Mouse (Mus musculus): ENCODE results near the gene Ddx31. TPM values are rescaled to one million over a fixed set of nuclear protein-coding genes. Genes with fewer than 3 reads are reported as not detected.

Ddx31 gene
- polyA plus RNA-seq, 1 experiment from 2014 or later: 7.6 TPM

DNA sequence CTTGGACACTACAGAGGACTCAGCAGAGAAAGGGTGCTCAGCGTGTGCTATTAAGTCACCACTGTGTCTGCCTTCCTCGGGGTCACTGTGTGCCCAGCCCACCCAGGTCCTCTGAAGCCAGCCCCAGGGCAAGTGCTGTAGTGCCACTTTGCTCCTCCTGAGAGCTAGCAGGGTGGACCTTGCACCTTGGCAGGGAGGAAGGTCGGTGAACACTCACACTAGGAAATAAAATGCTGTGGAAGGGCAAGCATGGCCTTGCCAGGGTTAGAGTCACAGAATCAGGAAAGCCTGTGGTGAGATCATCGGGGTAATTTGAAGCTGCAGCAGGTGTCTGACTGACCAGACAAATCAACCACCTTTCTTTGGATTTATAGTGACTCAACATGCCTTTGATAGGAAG lies 65.4 kb downstream of the Ddx31 start:
- no peak overlapping the region for H3K4me2 ChIP-seq (ENCODE audit: low read depth, low read length)
- H3K9me3 ChIP-seq (replicated peaks; ENCODE audit: control insufficient read depth, low read length): no peaks in the 10 kb centered on the region
- H3K27ac ChIP-seq (ENCODE audit: low read length): no peak overlapping the region
- ATAC-seq (replicated peaks; ENCODE audit: extremely low read depth, insufficient read depth, low FRiP score): no peak
- no peaks in the 10 kb centered on the region; the same call in none of the 2 replicates for H3K36me3 ChIP-seq (ENCODE audit: control insufficient read depth, insufficient read depth)
- WGBS: 77% methylated on average over 4 of the region's 4 CpGs
- H3K27me3 ChIP-seq (ENCODE audit: control insufficient read depth, insufficient read depth, low read length): peaks cover 42% of the 10 kb centered on the region
- H3K9ac ChIP-seq (ENCODE audit: low read length): no peak overlapping the region
- no peak overlapping the region for H3K4me3 ChIP-seq (ENCODE audit: low read length)
- peaks cover 12% of the 10 kb centered on the region for H3K4me1 ChIP-seq (ENCODE audit: control insufficient read depth, insufficient read depth, low read length)

DNA sequence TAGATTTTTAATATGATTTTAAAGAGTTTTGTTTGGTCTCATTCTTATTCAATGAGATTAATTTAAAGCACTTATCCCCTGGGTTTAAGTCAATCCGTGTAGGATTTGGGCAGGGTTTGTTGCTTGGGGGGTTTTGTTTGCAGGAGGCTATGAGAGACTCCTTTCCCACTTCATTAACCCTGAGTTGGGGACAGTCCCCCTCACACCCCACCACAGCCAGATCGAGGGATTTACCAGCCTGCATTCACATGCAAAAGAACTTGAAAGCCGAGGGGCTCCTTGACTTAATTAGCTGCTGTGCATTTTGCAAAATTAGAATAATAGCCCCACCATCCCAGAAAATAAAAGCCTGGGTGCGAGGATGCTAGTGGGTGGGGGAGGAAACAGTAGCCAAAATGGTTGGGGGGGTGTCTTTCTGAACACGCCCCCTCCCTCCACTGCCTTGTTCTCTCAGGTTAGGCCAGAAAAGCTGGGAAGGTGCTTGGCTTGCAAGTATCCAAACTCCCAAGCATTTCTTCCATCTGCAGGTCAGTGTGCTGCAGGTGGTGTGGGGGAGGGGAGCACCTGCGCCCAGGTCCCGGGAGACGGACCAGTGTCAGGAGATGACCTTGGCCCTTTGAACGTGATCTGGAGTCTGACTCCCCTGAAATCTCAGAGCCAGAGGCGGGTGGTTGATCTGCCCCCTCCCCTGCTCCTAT lies 67.6 kb downstream of the Ddx31 start:
- H3K27me3 ChIP-seq (ENCODE audit: control insufficient read depth, insufficient read depth, low read length): peaks cover 63% of the 10 kb centered on the region
- no peaks in the 10 kb centered on the region for H3K9me3 ChIP-seq (replicated peaks; ENCODE audit: control insufficient read depth, low read length)
- 15% methylated on average over 10 of the region's 10 CpGs for WGBS
- 0 out of 2 replicates have a peak overlapping the region, but pooled peaks have one; percentile 33 for H3K9ac ChIP-seq (ENCODE audit: low read length)
- ATAC-seq (replicated peaks; ENCODE audit: extremely low read depth, insufficient read depth, low FRiP score): no peak
- H3K4me3 ChIP-seq (ENCODE audit: low read length): peak overlapping the region; percentile 43
- peaks cover 12% of the 10 kb centered on the region for H3K4me1 ChIP-seq (ENCODE audit: control insufficient read depth, insufficient read depth, low read length)
- H3K36me3 ChIP-seq (ENCODE audit: control insufficient read depth, insufficient read depth): no peaks in the 10 kb centered on the region; the same call in none of the 2 replicates
- H3K4me2 ChIP-seq (ENCODE audit: low read depth, low read length): peak overlapping the region; percentile 70
- H3K27ac ChIP-seq (ENCODE audit: low read length): no peak overlapping the region

DNA sequence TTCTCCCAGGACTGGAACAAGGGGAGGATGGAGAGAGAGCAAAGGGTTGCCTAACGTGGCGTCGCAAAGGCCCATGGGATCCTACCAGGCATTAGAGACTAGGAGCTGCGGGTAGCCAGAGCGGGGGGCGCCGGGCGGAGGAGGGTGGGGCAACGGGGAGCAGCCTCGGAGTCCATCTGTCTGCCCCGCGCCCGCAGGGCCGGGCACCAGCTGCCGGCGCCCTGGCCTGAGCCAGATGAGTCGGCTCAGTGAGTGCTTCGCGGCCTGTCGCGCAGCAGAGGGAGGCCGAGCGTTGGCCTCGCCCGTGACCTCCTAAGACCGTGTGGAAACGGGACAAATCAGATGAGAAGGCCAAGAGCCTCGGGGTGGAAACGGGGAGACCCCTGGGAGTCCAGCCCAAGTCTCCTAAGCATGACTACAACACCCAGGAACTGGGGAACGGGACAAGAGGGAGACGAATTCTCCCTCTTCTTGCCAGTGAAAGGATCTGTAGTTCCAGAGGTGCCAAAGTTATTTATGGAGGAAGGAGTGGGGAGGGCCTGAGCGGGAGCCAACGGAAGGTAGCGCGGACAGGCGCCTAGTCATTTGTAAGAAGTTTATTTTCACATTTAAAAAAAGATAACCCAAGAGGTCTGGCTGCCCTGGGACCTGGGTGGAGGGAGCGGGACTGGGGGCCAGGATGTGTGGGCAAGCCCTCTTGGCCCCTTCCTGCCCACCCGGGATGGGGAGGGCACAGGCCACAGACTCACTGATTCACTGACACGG lies 68.4 kb downstream of the Ddx31 start:
- Histone ChIP-seq H3K4me3 (ENCODE audit: low read length) (peak overlapping the region; percentile 43), H3K4me2 (ENCODE audit: low read depth, low read length) (peak overlapping the region; percentile 70), H3K36me3 (ENCODE audit: control insufficient read depth, insufficient read depth) (no peaks in the 10 kb centered on the region; the same call in none of the 2 replicates), H3K9ac (ENCODE audit: low read length) (0 out of 2 replicates have a peak overlapping the region, but pooled peaks have one; percentile 33), H3K9me3 (replicated peaks; ENCODE audit: control insufficient read depth, low read length) (no peaks in the 10 kb centered on the region), H3K27ac (ENCODE audit: low read length) (no peak overlapping the region), H3K4me1 (ENCODE audit: control insufficient read depth, insufficient read depth, low read length) (peaks cover 12% of the 10 kb centered on the region), H3K27me3 (ENCODE audit: control insufficient read depth, insufficient read depth, low read length) (peaks cover 70% of the 10 kb centered on the region)
- ATAC-seq (replicated peaks; ENCODE audit: extremely low read depth, insufficient read depth, low FRiP score): no peak; the same call in 1 of the 2 replicates
- WGBS: 2% methylated on average over 39 of the region's 39 CpGs

DNA sequence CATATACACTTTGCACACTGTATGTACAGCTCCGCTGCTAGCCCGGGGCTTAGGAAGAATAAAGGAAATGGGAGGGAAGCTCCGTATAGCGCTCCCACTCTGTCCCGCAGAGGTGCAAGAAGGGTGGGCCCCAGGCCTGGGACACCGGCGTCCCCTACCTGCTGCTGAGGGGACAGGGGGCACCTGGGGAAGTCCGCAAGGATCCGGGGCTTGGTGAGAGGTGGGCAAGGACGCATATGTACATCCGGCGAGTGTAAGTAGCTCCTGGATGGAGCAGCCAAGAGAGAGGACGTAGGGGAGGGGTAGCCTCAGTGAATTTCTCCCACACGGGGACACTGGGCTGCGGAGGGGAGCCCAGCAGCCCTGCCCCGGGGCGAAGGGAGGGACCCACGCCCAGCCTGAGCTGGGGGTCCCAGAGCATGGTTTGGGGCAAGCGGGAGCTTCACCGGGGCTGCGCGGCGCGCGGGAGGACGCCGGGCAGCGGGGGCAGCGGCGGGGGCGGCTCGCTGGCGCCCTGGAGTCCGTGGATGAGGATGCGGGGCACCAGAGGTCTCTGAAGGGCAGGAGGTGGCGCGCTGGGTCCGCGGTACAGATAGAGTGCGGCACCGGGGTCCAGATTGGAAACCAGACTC lies 69.1 kb downstream of the Ddx31 start:
- Histone ChIP-seq H3K4me2 (ENCODE audit: low read depth, low read length) (peak overlapping the region; percentile 70), H3K4me3 (ENCODE audit: low read length) (peak overlapping the region; percentile 43), H3K4me1 (ENCODE audit: control insufficient read depth, insufficient read depth, low read length) (peaks cover 12% of the 10 kb centered on the region), H3K36me3 (ENCODE audit: control insufficient read depth, insufficient read depth) (no peaks in the 10 kb centered on the region; the same call in none of the 2 replicates), H3K9ac (ENCODE audit: low read length) (no peak overlapping the region), H3K27me3 (ENCODE audit: control insufficient read depth, insufficient read depth, low read length) (peaks cover 77% of the 10 kb centered on the region), H3K27ac (ENCODE audit: low read length) (no peak overlapping the region), H3K9me3 (replicated peaks; ENCODE audit: control insufficient read depth, low read length) (no peaks in the 10 kb centered on the region)
- WGBS: 2% methylated on average over 41 of the region's 41 CpGs
- ATAC-seq (replicated peaks; ENCODE audit: extremely low read depth, insufficient read depth, low FRiP score): no peak

DNA sequence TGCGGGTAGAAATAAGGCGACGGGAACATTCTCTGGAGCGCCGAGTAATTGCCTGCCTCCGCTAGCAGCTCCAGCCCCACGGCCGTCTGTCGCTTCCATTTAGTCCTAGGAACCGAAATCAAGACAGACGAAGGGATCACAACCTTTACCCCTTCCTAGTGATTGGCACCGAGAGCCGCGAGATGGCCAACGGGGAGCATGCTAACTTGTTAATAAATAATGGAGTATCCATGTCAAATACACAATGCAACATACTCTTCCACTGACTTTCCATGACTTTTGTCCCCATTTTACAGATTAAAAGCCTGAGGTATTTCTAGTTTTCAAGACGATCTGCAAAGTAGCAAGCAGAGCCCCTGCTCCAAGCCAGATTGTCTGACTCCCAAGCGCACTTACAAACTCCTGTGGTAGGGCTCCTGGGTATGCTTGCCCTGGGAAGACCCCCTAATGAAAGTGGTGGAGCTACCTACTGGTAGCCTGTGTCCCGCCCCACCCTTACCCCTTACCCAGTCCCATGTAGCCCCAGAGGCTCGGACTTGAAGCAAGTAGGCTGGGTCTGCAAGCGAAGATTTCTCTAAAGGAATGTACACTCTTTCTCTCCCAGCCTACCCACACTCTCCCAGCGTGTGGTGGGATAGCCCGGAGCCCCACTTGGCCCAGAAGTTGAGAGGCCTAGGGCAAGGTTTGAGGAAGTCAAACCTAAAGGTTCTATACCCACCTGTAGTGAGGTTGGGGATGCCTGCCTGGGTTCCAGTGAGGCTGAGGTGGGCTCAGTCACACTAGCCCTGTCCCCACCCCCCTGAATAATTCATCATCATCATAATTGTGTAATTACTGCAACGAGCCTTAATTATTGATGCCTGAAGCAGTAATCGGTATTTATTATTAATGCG lies 69.9 kb downstream of the Ddx31 start:
- Histone ChIP-seq H3K4me3 (ENCODE audit: low read length) (no peak overlapping the region), H3K9ac (ENCODE audit: low read length) (no peak overlapping the region), H3K27ac (ENCODE audit: low read length) (no peak overlapping the region), H3K36me3 (ENCODE audit: control insufficient read depth, insufficient read depth) (no peaks in the 10 kb centered on the region; the same call in none of the 2 replicates), H3K9me3 (replicated peaks; ENCODE audit: control insufficient read depth, low read length) (no peaks in the 10 kb centered on the region), H3K27me3 (ENCODE audit: control insufficient read depth, insufficient read depth, low read length) (peaks cover 84% of the 10 kb centered on the region), H3K4me2 (ENCODE audit: low read depth, low read length) (no peak overlapping the region), H3K4me1 (ENCODE audit: control insufficient read depth, insufficient read depth, low read length) (peaks cover 12% of the 10 kb centered on the region)
- WGBS: 9% methylated on average over 25 of the region's 25 CpGs
- no peak for ATAC-seq (replicated peaks; ENCODE audit: extremely low read depth, insufficient read depth, low FRiP score)

DNA sequence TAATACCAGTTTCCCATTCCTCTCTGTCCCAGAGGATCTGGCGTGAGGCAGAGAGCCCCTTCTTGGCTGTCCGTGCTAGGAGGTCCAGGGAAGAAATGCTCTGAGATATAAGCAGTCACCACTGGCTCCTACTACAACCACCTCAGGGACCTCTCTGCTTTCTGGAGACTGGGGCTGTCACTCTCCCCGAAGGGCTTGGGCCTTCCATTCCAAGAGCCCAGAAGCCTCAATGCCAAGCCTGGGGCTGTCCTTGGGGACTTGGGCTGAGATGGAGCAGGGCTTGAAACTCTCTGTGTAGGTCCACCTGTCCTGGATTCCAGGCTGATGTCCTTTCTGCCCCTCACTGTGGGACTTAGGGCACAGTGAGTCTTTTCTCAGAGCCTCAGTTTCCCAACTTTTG lies 70.7 kb downstream of the Ddx31 start:
- H3K36me3 ChIP-seq (ENCODE audit: control insufficient read depth, insufficient read depth): no peaks in the 10 kb centered on the region
- H3K4me3 ChIP-seq (ENCODE audit: low read length): no peak overlapping the region
- WGBS: 5% methylated on average over 3 of the region's 3 CpGs
- no peak overlapping the region for H3K27ac ChIP-seq (ENCODE audit: low read length)
- peaks cover 92% of the 10 kb centered on the region for H3K27me3 ChIP-seq (ENCODE audit: control insufficient read depth, insufficient read depth, low read length)
- no peak overlapping the region for H3K4me2 ChIP-seq (ENCODE audit: low read depth, low read length)
- no peak for ATAC-seq (replicated peaks; ENCODE audit: extremely low read depth, insufficient read depth, low FRiP score)
- no peak overlapping the region for H3K9ac ChIP-seq (ENCODE audit: low read length)
- H3K4me1 ChIP-seq (ENCODE audit: control insufficient read depth, insufficient read depth, low read length): peaks cover 12% of the 10 kb centered on the region
- no peaks in the 10 kb centered on the region for H3K9me3 ChIP-seq (replicated peaks; ENCODE audit: control insufficient read depth, low read length)

DNA sequence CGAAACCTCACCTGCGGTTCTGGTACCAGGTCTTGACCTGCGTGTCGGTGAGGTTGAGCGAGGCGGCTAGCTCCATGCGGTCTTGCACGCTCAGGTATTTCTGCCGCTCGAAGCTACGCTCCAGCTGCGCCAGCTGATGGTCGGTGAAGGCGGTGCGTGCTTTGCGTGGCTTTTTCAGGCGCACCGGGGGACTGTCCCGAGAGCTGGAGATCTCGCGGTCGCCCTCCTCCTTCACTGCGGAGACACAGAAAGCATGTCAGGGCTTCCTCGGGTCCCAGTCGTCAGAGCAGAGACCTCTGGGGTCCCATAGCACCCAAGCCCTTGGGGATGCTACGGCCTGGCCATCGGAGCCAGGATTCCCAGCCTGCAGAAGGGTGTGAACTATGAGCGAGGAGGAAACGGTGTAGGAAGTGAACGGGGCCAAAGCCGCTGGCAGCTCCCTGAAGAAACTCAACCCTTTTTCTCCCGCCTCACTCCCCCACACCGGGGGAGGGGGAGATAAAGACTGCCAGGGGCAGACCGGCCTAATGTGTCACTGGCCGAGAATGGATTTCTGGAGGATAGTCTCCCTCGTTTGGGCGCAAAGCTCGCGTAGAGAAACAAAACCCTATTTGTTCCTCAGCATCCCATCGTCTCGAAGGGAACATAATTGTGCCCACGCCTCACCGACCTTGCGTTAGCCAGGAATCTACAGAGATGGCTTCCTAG lies 71.3 kb downstream of the Ddx31 start:
- H3K36me3 ChIP-seq (ENCODE audit: control insufficient read depth, insufficient read depth): no peaks in the 10 kb centered on the region
- H3K4me2 ChIP-seq (ENCODE audit: low read depth, low read length): no peak overlapping the region
- no peak overlapping the region for H3K4me3 ChIP-seq (ENCODE audit: low read length)
- no peaks in the 10 kb centered on the region for H3K9me3 ChIP-seq (replicated peaks; ENCODE audit: control insufficient read depth, low read length)
- ATAC-seq (replicated peaks; ENCODE audit: extremely low read depth, insufficient read depth, low FRiP score): no peak
- H3K27ac ChIP-seq (ENCODE audit: low read length): no peak overlapping the region
- peaks cover 12% of the 10 kb centered on the region for H3K4me1 ChIP-seq (ENCODE audit: control insufficient read depth, insufficient read depth, low read length)
- 2% methylated on average over 44 of the region's 44 CpGs for WGBS
- no peak overlapping the region for H3K9ac ChIP-seq (ENCODE audit: low read length)
- peaks cover 97% of the 10 kb centered on the region for H3K27me3 ChIP-seq (ENCODE audit: control insufficient read depth, insufficient read depth, low read length)

Measured in heart, embryonic 16.5 days (tissue).